Mouse (Mus musculus) forebrain, postnatal 0 days (tissue): ENCODE measurements around the gene Gm37240. TPM values are rescaled to one million over a fixed set of nuclear protein-coding genes. Genes with fewer than 3 reads are reported as not detected.

Experiments
- ATAC-seq: fragments of 200-750 bp; cut with Nextera tagmentation; 2 replicates; pipeline ENCODE4 v1.8.0; 2017; ENCODE audit warnings: mild to moderate bottlenecking, moderate library complexity
- DNase-seq: peaks from one replicate; pipeline ENCODE4 v3.0.0-alpha.2; 2015
- H3K27ac ChIP-seq: fragments of 300-500 bp; sonication (generic); 2 replicates; pipeline ENCODE4 v1.5.1; 2014; ENCODE audit warnings: low read depth, mild to moderate bottlenecking, antibody characterized with exemption, low read length, moderate library complexity, mixed read lengths
- H3K27me3 ChIP-seq: fragments of 300-500 bp; sonication (generic); 2 replicates; pipeline ENCODE4 v1.6.1; 2014; ENCODE audit warnings: mild to moderate bottlenecking, low read length, mixed read lengths; ENCODE audit not compliant: insufficient read depth
- H3K36me3 ChIP-seq: fragments of 300-500 bp; sonication (generic); 2 replicates; pipeline ENCODE4 v1.6.1; 2014; ENCODE audit warnings: mild to moderate bottlenecking, moderate library complexity; ENCODE audit not compliant: insufficient read depth
- H3K4me1 ChIP-seq: fragments of 300-500 bp; sonication (generic); 2 replicates; pipeline ENCODE4 v1.6.1; 2014; ENCODE audit warnings: antibody characterized with exemption; ENCODE audit not compliant: insufficient read depth
- H3K4me2 ChIP-seq: fragments of 300-500 bp; sonication (generic); 2 replicates; pipeline ENCODE4 v1.6.1; 2014; ENCODE audit warnings: low read depth, mild to moderate bottlenecking, moderate library complexity
- H3K4me3 ChIP-seq: fragments of 300-500 bp; sonication (generic); 2 replicates; pipeline ENCODE4 v1.5.1; 2014; ENCODE audit warnings: low read depth, low read length, mixed read lengths
- H3K9ac ChIP-seq: fragments of 300-500 bp; sonication (generic); 2 replicates; pipeline ENCODE4 v1.6.1; 2014; ENCODE audit warnings: mild to moderate bottlenecking
- H3K9me3 ChIP-seq: fragments of 300-500 bp; sonication (generic); 2 replicates; pipeline ENCODE4 v1.6.1; 2016; ENCODE audit warnings: low read length
- CTCF ChIP-seq: sonication (generic); IDR thresholded peaks from 2 replicates; pipeline ENCODE4 v1.5.1; 2016; ENCODE audit warnings: antibody characterized with exemption, control low read depth, low read depth
- WGBS: fragments of 180-500 bp; shearing (Covaris S2); extraction: QIAGEN DNeasy Blood & Tissue Kit; methylation state at CpG from one replicate; pipeline ENCODE4 v1.1.7; 2014; 5-methylcytosine and 5-hydroxymethylcytosine counted together
- polyA plus RNA-seq: library from polyadenylated mRNA; unstranded; fragments of >200 nt; fragmentation: Nextera tagmentation; extraction: Ambion mirVana; gene quantifications from 2 replicates; pipeline ENCODE4 v1.2.1, GENCODE M21; 2015
- total RNA-seq: library from RNA; depleted of rRNA; stranded (reverse); fragments of >200 nt; gene quantifications from 2 replicates; pipeline ENCODE4 v1.2.3, GENCODE M21; 2014

Gene Gm37240
- total and polyA plus RNA-seq, 2 experiments from 2014 or later: 0.67 to 1.2 TPM

GRCm38 (mm10) chr3:84637890-84638578 is 1249.3 kb downstream of the Gm37240 start:
- H3K4me1 ChIP-seq: no peaks in the 10 kb centered on the region
- H3K36me3 ChIP-seq: no peaks in the 10 kb centered on the region
- H3K4me2 ChIP-seq: no peak overlapping the region
- ATAC-seq: no peak
- H3K27ac ChIP-seq: no peak overlapping the region
- no peak for TF ChIP-seq CTCF
- no peak for DNase-seq
- WGBS: 72% methylated on average over 12 of the region's 12 CpGs
- no peaks in the 10 kb centered on the region for H3K27me3 ChIP-seq
- no peaks in the 10 kb centered on the region for H3K9me3 ChIP-seq
- H3K4me3 ChIP-seq: no peak overlapping the region
- no peak overlapping the region for H3K9ac ChIP-seq

GRCm38 (mm10) chr3:84637095-84637494 is 1250.2 kb downstream of the Gm37240 start:
- Histone ChIP-seq H3K27ac (no peak overlapping the region), H3K9ac (no peak overlapping the region), H3K27me3 (no peaks in the 10 kb centered on the region), H3K9me3 (no peaks in the 10 kb centered on the region), H3K4me3 (no peak overlapping the region), H3K36me3 (no peaks in the 10 kb centered on the region), H3K4me1 (no peaks in the 10 kb centered on the region), H3K4me2 (no peak overlapping the region)
- DNase-seq (no peak), ATAC-seq (no peak)
- WGBS: 75% methylated on average over 6 of the region's 6 CpGs
- no peak for TF ChIP-seq CTCF

- Histone ChIP-seq H3K4me3 (no peak overlapping the region), H3K4me2 (no peak overlapping the region), H3K27me3 (no peaks in the 10 kb centered on the region), H3K9ac (no peak overlapping the region), H3K4me1 (no peaks in the 10 kb centered on the region), H3K36me3 (no peaks in the 10 kb centered on the region), H3K9me3 (no peaks in the 10 kb centered on the region), H3K27ac (no peak overlapping the region)
- TF ChIP-seq CTCF: no peak
- WGBS: 96% methylated on average over 9 of the region's 9 CpGs
- ATAC-seq (no peak), DNase-seq (no peak)
Observed at GRCm38 (mm10) chr3:84631586-84631985, 1255.7 kb downstream of the Gm37240 start.

- no peaks in the 10 kb centered on the region for H3K4me1 ChIP-seq
- no peaks in the 10 kb centered on the region for H3K9me3 ChIP-seq
- no peak for TF ChIP-seq CTCF
- H3K36me3 ChIP-seq: no peaks in the 10 kb centered on the region
- no peak overlapping the region for H3K9ac ChIP-seq
- H3K27ac ChIP-seq: no peak overlapping the region
- H3K27me3 ChIP-seq: no peaks in the 10 kb centered on the region
- no peak overlapping the region for H3K4me2 ChIP-seq
- DNase-seq (no peak), ATAC-seq (no peak)
- no peak overlapping the region for H3K4me3 ChIP-seq
- 77% methylated on average over 3 of the region's 3 CpGs for WGBS
Observed at GRCm38 (mm10) chr3:84622026-84622425, 1265.3 kb downstream of the Gm37240 start.

GRCm38 (mm10) chr3:84619725-84620124 is 1267.6 kb downstream of the Gm37240 start:
- ATAC-seq (no peak), DNase-seq (no peak)
- WGBS: 95% methylated on average over 6 of the region's 6 CpGs
- no peak for TF ChIP-seq CTCF
- Histone ChIP-seq H3K27ac (no peak overlapping the region), H3K4me3 (no peak overlapping the region), H3K4me1 (no peaks in the 10 kb centered on the region), H3K9me3 (no peaks in the 10 kb centered on the region), H3K9ac (no peak overlapping the region), H3K36me3 (no peaks in the 10 kb centered on the region), H3K27me3 (no peaks in the 10 kb centered on the region), H3K4me2 (no peak overlapping the region)

GRCm38 (mm10) chr3:84619056-84619455 is 1268.3 kb downstream of the Gm37240 start:
- Histone ChIP-seq H3K9ac (no peak overlapping the region), H3K9me3 (no peaks in the 10 kb centered on the region), H3K27ac (no peak overlapping the region), H3K4me2 (no peak overlapping the region), H3K4me1 (no peaks in the 10 kb centered on the region), H3K4me3 (no peak overlapping the region), H3K27me3 (no peaks in the 10 kb centered on the region), H3K36me3 (no peaks in the 10 kb centered on the region)
- WGBS: 97% methylated on average over 7 of the region's 7 CpGs
- ATAC-seq (no peak), DNase-seq (no peak)
- no peak for TF ChIP-seq CTCF

- Histone ChIP-seq H3K27ac (no peak overlapping the region), H3K4me2 (no peak overlapping the region), H3K27me3 (no peaks in the 10 kb centered on the region), H3K9me3 (no peaks in the 10 kb centered on the region), H3K4me3 (no peak overlapping the region), H3K36me3 (no peaks in the 10 kb centered on the region), H3K9ac (no peak overlapping the region), H3K4me1 (no peaks in the 10 kb centered on the region)
- TF ChIP-seq CTCF: no peak
- 85% methylated on average over 2 of the region's 2 CpGs for WGBS
- no peak for ATAC-seq
- no peak for DNase-seq
Observed at GRCm38 (mm10) chr3:84618627-84619026, 1268.7 kb downstream of the Gm37240 start.
